Mouse (Mus musculus): ENCODE data around the gene Cspg4.
A peak's percentile ranks its signal among the peaks of the same experiment; 100 is the strongest.
"Not testable (repeated sequence)": the region's sequence is repeated elsewhere in the genome, so short reads cannot be mapped to it uniquely, and the experiment has no call there.

The Cspg4 gene

GRCm38 (mm10) chr9:56891517-56892011, 26.7 kb downstream of the Cspg4 start:
- DNase-seq (ENCODE audit: low spot score in 2 of 2), result peak in 1 of 2 experiments; percentile 35

- no peak for DNase-seq (ENCODE audit: low spot score in 2 of 2)
Observed at GRCm38 (mm10) chr9:56892111-56892510, 27.3 kb downstream of the Cspg4 start.

GRCm38 (mm10) chr9:56893313-56893712, 28.5 kb downstream of the Cspg4 start:
- DNase-seq (ENCODE audit: low spot score in 2 of 2), result no peak

- DNase-seq (ENCODE audit: low spot score in 2 of 2), result peak in 1 of 2 experiments; percentile 31
Observed at GRCm38 (mm10) chr9:56894006-56894405, 29.2 kb downstream of the Cspg4 start.

GRCm38 (mm10) chr9:56896779-56897178, 31.9 kb downstream of the Cspg4 start:
- DNase-seq (ENCODE audit: low spot score in 2 of 2), result no peak

GRCm38 (mm10) chr9:56899409-56899808, 34.6 kb downstream of the Cspg4 start:
- DNase-seq (ENCODE audit: low spot score in 2 of 2), result no peak

GRCm38 (mm10) chr9:56900060-56900459, 35.2 kb downstream of the Cspg4 start:
- no peak for DNase-seq (ENCODE audit: low spot score in 2 of 2)

- no peak for DNase-seq (ENCODE audit: low spot score in 2 of 2)
Observed at GRCm38 (mm10) chr9:56900571-56900970, 35.7 kb downstream of the Cspg4 start.

GRCm38 (mm10) chr9:56901187-56901586, 36.4 kb downstream of the Cspg4 start:
- DNase-seq (ENCODE audit: low spot score in 2 of 2), result no peak

GRCm38 (mm10) chr9:56903662-56904061, 38.8 kb downstream of the Cspg4 start:
- no peak for DNase-seq (ENCODE audit: low spot score in 2 of 2)

- no peak for DNase-seq (ENCODE audit: low spot score in 2 of 2)
Observed at GRCm38 (mm10) chr9:56907549-56907948, 42.7 kb downstream of the Cspg4 start.

GRCm38 (mm10) chr9:56909991-56910390, 45.2 kb downstream of the Cspg4 start:
- not testable (repeated sequence) for DNase-seq (ENCODE audit: low spot score in 2 of 2)

- DNase-seq (ENCODE audit: low spot score in 2 of 2), result no peak
Observed at GRCm38 (mm10) chr9:56911017-56911416, 46.2 kb downstream of the Cspg4 start.

- no peak for DNase-seq (ENCODE audit: low spot score in 2 of 2)
Observed at GRCm38 (mm10) chr9:56913991-56914390, 49.2 kb downstream of the Cspg4 start.

- no peak for DNase-seq (ENCODE audit: low spot score in 2 of 2)
Observed at GRCm38 (mm10) chr9:56915116-56915515, 50.3 kb downstream of the Cspg4 start.

GRCm38 (mm10) chr9:56915695-56916410, 51.0 kb downstream of the Cspg4 start:
- DNase-seq (ENCODE audit: low spot score in 2 of 2), result no peak

- DNase-seq (ENCODE audit: low spot score in 2 of 2), result no peak
Observed at GRCm38 (mm10) chr9:56917131-56917530, 52.3 kb downstream of the Cspg4 start.

GRCm38 (mm10) chr9:56918466-56918865, 53.6 kb downstream of the Cspg4 start:
- no peak for DNase-seq (ENCODE audit: low spot score in 2 of 2)

GRCm38 (mm10) chr9:56922746-56923145, 57.9 kb downstream of the Cspg4 start:
- no peak for DNase-seq (ENCODE audit: low spot score in 2 of 2)

GRCm38 (mm10) chr9:56923841-56924650, 59.2 kb downstream of the Cspg4 start:
- no peak for DNase-seq (ENCODE audit: low spot score in 2 of 2)

- DNase-seq (ENCODE audit: low spot score in 2 of 2), result peak in 1 of 2 experiments; percentile 17
Observed at GRCm38 (mm10) chr9:56924651-56925027, 59.8 kb downstream of the Cspg4 start.

GRCm38 (mm10) chr9:56925291-56926024, 60.6 kb downstream of the Cspg4 start:
- DNase-seq (ENCODE audit: low spot score in 2 of 2), result no peak

All from spleen, postnatal 14 days (tissue).